Mouse (Mus musculus): ENCODE measurements at regions not wholly inside any gene's neighbourhood (a gene's known extent, or its start where the extent isn't known, plus 50 kb on each side); places are given as distances from the start of the nearest gene placed in this dataset.
A peak's percentile ranks its signal among the peaks of the same experiment; 100 is the strongest.

DNA sequence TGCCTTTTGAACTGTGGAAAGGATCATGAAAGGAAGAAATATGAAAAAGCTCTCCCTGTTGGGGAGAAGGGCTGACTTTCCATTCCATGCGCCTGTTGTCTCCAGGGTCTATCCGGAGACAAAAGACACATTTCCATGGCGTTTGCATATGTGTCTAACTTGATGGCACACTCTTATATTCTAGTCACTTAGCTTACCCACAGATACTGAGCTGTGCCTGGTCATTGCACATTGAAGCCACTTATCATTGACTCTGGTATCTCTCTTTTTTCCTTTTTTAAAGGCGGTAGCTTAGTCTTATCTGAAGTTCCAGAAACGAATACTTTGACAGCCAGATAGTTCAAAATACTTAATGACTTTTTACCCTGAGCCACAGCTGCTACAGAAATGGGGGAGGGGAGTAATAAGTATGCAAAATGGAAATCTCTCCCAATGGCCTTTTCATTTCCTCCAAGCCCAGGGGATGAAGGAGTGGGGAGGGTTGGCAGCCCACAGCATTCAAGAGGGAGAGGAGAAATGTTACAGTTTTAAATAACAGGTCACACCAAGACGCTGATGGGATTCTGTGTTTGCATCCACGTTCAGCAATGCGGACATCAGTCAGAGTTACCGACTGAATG, 137.9 kb upstream of the Slc35f3 start:
- DNase-seq (ENCODE audit: low spot score in 2 of 2), result no peak

DNA sequence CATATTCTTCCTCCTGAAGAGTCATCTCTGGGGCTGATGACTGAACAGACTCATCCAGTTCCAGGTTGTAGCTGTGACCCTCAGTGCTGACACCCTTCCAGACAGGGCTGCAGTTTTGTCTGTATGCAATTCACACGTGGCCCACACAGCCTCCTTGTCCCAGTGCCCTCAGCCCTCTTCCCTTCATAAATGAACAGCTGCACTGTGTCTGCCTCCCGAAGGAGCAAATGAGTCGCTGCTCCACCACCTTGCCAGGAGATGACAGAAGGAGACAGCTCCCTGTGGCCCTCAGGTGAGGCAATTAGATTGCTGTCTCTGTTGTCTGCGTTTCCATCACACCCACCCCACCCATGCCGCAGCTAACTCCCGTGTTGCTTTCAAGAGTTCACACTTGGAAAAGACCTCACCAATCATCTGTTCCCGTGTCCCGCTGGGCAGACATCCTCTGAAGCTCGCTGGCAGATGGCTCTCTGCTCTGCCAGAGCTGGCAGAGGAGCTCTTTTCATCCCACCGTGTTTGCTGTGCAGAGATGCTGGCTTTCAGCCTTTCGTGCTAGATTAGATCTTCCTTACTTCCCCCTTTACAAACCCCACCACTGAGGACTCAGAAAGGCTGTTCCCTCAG, 135.5 kb upstream of the Slc35f3 start:
- peak; percentile 53 to 60 for DNase-seq (ENCODE audit: low spot score in 2 of 2)

DNA sequence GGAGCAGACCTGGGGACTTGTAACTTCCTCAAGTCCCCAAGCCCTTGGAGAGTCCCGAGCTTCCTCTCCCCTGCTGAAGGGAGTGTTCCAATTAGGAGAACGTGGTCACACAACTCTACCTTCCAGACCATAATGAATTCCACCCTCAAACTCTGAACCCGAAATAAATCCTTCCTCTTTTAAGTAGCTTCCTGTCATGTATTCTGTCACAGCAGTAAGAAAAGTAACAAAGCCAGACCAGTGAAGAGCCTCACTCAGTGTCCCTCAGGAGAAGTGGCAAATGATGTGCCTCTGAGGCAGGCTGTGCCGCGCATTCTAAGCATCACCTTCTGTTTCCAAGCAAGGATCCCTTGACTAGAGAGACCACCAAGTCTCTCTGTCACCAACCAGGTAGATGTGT, 134.4 kb upstream of the Slc35f3 start:
- DNase-seq (ENCODE audit: low spot score in 2 of 2), result no peak

DNA sequence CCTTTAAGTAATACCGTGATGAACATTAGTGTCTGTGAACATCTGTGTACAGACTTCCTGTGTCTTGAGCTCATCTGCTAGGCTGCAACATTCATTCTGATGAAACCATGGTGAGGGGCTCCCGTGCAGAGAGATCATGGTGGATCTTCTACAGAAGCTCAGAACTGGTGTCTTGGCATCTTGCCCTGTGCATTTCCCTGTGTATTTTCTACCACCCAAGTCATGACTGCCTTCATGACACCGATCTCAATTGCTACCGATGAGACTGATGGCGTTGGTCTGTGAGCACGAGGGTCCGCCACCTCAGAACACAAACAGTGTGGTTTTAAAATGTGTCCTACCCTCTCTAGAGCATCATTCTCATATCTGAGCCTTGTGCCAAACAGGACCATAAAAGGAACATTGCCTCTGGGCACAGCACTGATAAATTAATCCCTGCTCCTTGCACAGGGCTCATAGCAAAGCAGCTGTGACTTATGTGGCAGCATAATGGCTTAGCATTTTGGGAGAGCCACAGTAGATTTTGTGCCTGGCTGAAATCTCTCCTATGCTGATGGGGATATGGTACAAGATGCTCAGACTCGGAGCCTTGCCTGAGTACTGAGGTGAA, 132.8 kb upstream of the Slc35f3 start:
- no peak for DNase-seq (ENCODE audit: low spot score in 2 of 2)

DNA sequence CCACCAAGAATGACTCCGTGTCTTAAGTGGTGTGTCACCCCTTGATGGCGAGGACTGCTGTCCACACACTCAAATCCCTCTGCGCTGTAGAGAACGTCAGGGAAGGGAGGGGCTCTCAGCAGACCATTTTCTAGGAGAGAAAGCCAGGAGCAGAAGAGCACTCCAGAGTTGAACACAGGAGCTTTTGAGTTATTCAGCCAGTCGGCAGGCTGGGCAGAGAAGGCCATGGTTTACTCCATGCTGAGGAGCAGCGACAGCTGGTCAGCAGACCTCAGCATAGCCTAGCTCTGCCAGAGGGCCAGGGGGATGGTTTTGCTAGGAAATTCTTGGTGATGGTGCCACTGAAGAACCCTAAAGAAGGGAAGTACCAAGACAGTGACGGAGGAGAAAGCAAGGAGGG, 132.0 kb upstream of the Slc35f3 start:
- DNase-seq (ENCODE audit: low spot score in 2 of 2), result no peak

DNA sequence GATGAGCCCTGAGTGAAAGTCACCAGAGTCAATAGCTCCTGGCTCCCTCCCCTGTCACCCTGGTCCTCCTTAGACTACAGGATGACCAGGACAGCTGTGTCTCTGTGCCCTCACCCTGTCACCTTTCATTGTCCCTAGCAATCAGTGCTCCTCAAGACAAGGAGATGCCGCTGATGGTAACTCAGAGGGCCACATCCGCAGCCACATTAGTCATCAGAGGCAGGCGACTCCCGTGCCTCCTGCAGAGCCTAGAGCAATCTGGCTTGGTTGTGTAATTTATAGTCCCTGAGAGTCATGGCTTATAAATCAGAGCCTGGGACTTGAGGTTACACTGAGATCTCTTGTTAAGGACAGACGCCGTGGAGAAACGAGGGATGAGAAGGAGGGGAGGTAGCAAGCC, 123.9 kb upstream of the Slc35f3 start:
- DNase-seq (ENCODE audit: low spot score in 2 of 2), result no peak

DNA sequence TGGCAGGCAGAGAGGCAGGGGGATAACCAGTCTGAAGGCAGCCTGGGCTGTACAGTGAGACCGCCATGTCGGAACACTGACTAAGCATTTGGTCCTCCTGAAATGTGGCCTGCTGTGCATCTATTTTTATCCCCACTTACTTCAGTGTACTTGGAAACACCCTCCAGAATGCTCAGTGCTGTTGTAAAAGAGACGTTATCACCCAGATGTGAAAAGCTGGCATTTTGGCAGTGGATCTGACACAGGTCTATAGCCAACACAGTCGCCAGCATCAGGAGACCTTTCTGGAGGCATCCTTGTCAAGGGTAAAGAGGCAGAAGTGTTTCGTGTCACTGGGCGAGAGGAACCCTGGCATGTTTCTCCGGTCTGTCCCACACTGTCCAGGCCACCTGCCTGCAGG, 122.1 kb upstream of the Slc35f3 start:
- DNase-seq (ENCODE audit: low spot score in 2 of 2), result no peak

DNA sequence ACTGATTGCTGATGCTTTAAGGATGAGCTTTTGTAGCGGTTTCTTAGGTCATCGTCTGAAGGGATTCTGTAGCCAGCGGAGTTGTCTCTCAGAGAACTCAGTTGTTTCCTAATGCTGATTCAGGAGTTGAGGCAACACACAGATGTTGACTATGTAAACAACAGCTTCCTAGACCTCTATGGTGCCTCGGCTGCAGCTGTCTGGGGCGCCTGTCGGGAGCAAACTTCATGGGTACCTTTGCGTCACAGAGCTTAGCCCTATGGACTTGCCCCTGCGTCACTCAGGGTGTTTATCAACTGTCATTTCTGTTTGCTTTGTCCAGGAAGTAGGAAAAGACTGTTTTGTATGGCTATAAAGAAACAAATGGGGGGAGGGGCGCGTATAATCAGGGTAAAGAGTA, 120.5 kb upstream of the Slc35f3 start:
- no peak for DNase-seq (ENCODE audit: low spot score in 2 of 2)

DNA sequence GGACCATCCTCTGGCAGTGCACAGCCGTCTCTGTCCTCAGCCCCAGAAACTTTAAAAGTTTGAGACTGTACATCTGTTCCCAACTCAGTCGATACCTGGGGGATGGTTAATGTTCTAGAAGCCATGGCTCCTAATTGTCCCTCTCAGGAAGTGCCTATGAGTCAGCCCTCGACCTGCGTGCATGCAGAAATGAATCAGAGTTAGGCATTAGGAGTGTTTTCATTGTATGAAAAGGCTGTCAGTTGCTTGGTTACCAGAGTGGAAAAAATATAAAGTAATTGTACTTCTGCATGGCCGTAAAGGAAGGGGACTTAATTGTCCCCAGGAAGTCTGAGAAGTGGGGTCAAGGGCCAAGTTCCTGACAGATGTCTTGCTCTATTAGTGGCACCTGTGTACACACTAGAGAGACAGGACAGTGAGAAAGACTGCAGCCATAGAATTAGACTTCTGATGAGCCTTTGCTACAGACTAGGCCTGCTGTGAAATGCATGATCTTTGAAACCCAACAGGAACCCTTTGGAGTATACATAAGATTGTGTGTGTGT, 109.5 kb upstream of the Slc35f3 start:
- no peak for DNase-seq (ENCODE audit: low spot score in 2 of 2)

DNA sequence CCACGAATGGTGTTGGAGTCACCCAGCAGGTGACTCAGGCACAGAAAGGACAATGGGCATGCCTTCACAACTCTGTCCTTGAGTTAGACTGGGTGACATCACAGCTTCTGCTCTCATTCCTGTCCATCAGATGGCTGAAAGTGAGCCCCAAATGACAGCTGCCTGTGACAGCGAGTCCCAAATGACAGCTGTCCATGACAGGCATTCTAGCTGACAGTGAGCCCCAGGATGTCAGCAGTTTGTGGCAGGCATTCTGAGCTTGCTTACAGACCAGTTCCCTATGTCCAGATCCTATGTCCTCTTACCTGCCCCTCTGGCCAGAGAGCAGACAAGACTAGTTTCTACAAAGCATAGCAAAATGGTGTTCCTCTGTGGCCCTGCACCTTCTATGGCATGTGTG, 102.7 kb upstream of the Slc35f3 start:
- no peak for DNase-seq (ENCODE audit: low spot score in 2 of 2)

DNA sequence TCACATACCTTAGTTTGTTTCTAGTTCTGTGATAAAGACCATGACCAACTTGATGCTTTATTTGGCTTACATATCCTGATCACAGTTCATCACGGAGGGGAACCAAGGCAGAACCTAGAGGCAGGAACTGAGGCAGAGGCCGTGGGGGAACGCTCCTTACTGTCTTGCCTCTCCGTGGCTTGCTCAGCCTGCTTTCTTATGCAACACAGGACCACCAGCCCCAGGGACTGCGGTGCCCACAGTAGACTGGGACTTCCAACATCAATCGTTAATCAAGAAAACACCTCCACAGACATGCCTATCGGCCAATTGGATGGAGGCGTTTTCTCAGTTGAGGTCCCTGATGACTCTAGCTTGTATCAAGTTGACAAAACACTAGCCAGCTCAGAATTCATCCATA, 87.8 kb upstream of the Slc35f3 start:
- DNase-seq (ENCODE audit: low spot score in 2 of 2), result no peak

DNA sequence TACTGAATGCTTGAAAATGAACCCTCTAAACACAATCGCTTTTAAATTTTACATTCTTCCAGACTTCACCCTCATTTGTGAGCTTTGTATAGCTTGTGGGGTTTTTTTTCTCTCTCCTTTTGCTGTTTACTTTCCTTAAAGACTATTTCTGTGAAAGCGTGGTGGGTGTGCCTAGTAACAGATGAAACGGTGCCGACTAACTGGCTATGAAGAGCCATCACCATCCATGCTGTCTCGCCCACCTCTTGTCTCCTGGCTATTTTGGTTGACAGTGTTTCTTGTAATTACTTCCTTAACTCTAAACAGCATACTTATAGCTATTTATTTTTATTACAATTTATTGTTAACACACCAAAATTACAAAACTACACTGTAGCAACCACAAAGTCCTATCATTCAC, 85.6 kb upstream of the Slc35f3 start:
- no peak for DNase-seq (ENCODE audit: low spot score in 2 of 2)

DNA sequence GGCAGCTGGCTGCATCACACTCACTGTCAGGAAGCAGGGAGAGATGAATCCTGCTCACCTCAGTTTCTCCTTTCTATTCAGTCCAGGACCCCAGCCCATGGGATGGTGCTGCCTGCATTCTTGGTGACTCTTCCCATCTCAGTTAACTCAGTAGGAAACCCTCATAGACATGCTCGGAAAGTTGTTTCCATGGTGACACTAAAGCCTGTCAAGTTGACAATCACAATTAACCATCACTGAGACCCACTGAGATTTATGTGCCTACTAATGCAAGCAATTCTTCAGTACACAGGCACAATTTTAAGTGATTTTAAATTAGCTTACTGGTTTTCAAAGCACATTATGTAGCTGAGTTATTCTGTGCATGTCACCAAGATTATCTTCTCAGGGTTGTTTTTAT, 83.8 kb upstream of the Slc35f3 start:
- no peak for DNase-seq (ENCODE audit: low spot score in 2 of 2)

DNA sequence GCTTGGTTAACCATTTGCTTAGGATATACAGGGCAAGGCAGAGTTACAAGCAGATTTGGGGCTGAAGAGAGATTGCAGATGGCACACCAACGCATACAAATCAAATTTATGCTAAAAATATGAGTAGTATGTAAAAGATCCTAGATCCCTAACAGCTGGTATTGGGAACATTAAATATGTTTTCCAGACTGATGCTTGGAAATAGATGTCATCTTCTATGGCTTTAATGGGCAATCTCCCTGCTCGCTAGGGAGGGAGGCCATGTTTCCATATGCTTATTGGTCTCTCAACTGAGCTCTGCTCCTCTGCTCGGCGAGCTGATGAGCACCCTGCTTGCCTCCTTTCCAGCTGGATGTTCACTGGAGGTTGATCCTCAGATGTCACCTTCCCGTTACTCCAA, 82.0 kb upstream of the Slc35f3 start:
- DNase-seq (ENCODE audit: low spot score in 2 of 2), result no peak

DNA sequence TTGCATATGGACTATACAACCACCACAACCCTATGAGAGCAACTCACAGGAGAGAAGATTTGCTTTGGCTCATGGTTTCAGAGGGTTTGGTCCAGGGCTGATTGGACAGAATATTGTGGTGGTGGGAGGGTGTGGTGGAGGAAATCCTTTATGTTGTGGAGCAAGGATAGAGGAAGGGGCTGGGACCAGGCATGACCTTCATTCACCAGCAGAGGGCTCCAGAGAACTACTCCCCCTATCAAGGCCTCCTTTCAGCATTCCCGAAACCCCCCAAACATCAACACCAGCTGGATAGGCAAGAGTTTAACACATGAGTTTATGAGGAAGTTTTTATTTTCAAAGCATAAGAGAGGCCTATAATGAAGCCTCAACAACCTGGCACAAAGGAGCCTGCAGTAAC, 76.7 kb upstream of the Slc35f3 start:
- no peak for DNase-seq (ENCODE audit: low spot score in 2 of 2)

DNA sequence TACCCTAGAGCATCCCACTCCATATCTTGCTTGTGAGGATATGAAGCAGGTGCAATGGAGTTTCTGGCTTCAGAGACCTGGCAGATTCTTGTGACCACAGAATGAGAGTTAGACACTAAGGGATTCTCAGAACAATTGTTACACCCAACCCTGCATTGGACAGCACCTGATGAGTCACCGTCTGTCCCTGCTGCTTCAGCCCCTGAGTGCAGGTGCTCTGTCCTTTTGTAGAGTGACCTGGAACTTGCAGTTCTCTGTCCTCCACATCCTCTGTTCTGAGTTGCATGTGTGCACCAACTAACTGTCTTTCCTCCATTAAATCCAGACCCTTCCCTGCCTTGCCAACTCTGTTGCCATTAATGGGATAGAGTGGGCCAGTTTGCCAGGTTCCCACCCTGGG, 66.6 kb upstream of the Slc35f3 start:
- DNase-seq (ENCODE audit: low spot score in 2 of 2), result no peak

DNA sequence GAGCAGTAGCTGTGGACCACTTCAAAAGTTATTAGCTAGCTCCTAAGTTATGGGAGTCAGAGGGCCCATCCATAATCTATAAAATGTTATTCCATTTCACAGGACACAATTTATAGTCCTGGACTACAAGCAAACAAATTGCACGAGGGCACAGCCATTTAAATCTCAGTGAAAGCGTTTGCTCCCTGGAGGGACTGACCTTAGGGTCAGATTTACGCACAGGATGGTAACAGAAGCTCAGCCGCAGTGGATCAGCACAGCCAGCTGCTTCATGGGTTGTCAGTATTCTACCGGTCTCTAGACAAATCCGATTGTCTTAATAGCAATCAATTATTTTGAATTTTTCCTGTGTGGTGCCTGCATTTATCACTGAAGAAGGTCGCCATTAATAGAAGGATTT, 65.8 kb upstream of the Slc35f3 start:
- DNase-seq (ENCODE audit: low spot score in 2 of 2), result no peak

DNA sequence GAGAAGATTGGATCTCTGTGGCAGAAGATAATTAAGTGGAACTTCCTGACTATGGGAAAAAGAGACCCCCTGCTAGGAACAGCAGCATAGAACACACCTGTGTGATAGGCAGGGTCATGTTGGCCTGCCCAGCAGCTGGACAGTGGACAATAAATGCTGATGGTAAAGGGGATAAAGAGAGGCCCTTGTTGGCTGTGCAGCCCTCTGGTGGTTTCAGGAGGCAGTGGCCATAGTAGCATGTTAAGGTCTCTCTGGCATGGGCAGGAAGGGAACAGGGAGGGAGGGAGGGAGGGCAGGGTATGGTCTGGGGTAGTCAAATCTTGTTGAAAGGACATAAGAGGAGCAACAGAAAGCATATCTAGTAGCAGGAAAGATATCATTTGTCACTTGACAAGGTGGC, 58.7 kb upstream of the Slc35f3 start:
- no peak for DNase-seq (ENCODE audit: low spot score in 2 of 2)

DNA sequence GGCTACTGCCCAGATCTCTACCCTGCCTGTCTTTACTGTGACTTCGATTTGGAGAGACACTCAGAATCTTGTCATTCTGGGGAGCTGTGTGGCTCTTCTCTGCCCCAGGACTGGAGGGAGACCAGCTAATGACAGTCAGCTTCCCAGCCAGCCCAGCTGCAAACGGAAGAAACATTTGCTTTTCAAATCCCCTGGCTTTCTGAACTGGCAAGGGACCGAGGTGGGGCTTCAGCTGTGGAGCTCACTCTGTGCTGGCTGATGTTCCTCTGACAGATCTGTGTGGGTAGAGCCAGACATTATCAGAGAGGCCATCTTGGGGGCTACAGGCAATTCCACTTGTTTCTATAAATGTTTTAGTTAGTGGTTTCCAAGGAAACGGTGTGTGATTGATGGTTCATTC, 54.0 kb upstream of the Slc35f3 start:
- DNase-seq (ENCODE audit: low spot score in 2 of 2), result no peak
